Mouse (Mus musculus) frontal cortex, adult (tissue): ENCODE measurements around the gene Afg1l.

Experiments used
- ATAC-seq: cut with Nextera tagmentation; 2 replicates; pipeline ENCODE4 v1.9.2; 2017; ENCODE audit warnings: mild to moderate bottlenecking, moderate library complexity, mixed read lengths; ENCODE audit not compliant: low TSS enrichment

Afg1l gene

DNA sequence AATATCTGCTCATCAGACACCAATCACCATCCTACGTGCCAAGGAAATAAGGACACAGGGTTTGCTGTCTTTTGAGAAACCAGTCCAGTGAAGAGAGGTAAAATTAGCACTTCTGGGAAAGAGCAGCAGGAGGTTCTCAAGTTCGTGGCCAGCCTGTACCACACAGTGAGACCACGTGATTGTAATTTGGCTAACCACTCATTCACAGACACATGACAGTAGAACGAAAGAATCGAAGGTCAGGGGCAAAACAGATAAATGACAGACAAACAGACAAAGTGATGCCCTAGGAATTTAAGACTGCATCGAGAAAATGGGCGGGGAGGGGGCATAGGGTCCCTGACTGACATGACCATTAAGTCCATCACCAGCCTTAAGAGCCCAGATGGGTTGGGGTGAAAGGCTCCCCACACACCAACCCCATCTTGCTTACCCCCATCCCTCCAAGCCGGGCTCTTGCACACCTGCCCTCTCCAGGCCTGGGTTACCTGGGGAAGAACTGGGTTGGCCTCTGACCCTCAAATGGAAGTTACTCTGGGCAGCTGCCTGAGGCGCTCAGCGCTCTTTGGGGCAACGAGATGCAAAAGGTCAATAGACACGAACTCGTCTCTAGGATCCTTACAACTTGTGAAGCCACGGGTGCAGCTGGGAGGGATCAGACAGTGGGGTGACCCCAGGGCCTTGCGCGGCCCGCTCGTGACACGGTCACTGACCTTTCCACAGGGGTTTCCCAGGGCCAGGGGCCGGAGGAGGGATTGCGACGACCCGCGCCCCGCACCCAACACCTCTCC, 620 bp downstream of the Afg1l start:
- peak; percentile 8; the same call in 1 of the 2 replicates for ATAC-seq

DNA sequence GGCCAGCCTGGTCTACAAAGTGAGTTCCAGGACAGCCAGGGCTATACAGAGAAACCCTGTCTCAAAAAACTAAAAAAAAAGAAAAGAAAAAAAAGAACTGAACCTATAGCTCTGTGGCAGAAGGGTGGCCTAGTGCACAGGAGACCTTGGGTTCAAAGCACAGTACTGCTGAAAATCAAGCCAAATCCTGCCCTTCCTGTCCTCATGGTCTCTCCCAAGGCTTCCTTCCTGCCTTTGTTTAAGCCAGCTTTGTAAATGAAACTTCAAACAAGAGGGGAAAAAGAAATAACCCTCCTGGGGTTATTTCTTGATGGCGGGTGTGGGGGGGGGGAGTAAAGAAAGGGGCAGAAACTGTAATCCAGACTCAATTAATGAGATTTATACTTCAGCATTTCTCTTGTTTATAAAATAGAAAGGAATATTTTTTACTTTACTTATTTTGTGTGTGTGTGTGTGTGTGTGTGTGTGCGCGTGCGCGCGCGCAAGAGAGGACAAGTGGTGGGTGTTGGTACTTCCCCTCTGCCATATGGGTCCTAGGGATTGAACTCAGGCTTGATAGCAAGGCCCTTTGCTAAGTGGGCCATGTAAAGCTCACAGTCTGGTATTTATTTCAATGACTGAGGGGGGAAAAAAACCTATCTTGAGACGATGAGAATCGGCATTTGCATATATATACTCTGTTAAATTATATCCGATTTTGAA, 1.4 kb downstream of the Afg1l start:
- no peak for ATAC-seq

DNA sequence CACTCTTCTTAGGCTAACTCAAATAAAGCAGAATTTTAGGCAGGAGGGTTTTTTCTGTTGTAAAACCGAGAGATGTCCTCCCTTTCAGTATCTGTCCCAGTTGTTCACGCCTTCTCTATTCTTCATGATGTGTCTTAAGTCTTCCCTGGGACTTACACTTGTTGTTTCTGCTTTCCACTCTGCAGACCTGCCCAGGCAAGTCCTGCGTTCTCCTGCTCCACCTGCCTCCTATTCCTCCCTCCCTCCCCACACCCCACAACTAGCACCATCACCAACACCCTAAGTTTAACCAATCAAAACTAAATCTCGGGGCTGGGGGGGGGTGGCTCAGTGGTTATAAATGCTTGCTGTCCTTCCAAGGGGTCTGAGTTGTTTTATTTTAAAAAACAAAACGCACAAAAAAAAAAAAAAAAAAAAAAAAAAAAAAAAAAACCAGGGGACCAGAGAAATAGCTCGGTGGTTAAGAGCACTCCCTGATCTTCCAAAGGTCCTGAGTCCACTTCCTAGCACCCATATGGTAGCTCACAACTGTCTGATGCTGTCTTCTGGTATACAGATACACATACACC, 3.3 kb downstream of the Afg1l start:
- ATAC-seq = no peak

DNA sequence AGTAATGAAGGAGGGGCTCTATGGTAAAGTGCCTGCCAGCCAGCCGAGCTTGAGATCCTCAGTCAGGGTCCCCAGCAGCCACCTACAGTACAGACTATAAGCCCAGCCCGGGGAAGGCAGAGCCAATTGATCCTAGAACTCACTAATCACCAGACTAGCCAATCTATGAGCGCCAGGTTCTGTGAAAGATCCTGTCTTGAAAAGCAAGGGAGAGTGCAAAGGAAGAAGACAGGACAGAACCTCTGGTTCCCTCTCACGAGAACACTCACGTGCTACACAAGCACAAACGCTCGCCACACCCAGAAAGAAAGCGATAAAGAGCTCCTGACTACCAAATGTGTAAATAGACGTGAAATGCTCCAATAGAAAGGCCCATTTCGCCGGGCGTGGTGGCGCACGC, 13.6 kb downstream of the Afg1l start:
- ATAC-seq = no peak

DNA sequence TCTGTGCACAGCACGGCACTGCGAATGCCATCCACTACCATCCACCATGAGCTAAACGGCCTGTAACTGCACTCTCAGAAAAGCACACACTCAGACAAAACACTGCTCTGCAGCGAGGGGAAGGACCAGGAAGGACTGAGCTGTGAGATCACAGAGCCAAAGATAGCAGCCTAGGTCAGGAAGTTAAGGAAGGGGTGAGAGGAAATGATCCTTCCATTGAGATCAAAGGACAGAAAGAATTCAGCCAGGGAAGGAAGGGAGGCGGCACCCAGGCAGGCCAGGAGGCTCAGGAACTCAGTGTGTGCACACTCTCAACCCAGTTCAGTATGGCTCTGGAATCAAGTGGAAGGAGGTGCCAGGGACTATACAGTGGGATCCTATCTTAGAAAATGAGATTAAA, 14.1 kb downstream of the Afg1l start:
- ATAC-seq = no peak

DNA sequence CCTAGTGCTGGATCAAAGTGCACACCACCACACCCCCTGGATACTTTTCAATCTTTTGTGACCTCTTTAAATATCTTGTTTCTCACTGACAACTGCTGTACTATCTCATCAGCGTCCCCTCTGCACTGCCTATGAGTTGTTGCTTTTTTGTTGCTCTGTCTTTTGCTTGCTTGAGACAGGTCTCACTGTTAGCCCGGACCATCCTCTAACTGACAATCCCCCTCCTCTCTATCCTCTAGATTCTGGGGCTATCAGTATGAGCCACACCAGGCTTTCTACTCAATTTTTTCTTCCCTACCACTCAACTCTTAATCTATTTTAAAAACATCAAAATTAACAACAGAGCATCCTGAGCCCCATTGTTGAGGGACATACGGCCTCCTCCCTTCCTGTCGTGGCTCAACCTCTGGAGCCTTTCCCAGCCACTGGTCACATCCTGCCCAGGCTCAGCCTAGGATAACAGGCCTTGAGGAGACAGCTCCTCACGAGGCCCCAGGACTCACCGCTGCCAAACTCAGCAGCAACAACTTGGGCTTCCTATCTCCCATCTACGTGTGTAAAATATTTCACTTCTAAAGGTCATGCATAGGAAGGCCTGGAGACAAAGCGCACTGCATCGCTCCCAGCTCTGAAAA, 20.7 kb downstream of the Afg1l start:
- no peak for ATAC-seq

DNA sequence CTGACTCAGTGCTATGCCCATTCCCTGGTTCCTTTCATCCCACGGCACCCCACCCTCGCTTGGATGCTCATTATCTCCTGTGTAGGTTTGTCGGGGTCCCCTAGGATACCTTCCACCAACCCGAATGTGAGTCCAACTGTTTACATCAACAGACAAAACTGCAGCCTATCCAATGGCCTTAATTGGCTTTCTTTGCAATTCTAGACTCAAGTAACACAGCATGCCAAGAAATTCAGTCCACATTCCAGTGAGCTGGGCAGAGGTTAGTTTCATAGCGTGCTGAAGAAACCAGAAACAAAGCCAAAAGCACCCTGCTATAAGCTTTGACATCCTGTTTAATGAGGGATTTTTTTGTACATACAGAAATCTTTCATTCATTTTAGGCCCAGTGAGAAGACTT, 22.4 kb downstream of the Afg1l start:
- ATAC-seq = no peak

DNA sequence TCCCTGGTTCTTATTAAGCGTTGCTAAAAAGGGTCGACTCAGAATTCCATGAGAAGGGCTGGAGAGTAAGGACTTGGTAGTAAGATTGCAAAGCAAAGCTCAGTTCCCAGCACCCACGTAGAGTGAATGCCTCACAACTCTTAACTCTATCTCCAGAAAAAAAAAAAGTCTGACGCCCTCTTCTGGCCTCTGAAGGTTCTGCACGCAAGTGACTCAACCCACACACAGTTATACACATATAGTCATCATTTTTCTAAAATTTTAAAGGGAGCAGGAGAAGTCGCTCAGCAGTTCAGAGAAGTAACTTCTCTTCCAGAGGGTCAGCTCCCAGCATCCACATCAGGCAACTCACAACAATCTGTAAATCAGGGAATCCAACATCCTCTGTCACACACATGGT, 23.7 kb downstream of the Afg1l start:
- no peak for ATAC-seq

DNA sequence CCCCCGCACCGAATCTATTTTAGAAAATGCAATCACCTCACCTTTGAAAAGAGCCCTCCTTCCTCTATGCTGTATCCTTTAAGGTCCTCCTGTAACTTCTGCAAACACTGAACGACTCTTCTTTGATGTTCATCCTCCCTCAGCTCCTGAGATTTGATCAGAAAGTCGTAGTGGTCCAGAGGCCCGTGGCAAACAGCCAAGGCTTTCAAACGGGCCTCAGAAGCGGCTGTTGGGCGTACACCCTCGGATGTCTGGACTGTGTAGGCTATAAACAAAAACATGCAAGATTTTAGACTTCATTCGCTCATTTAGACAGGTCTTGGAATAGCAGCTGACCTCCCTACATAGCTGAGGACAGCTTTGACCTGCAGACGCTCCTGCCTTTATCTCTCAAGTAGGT, 24.1 kb downstream of the Afg1l start:
- no peak for ATAC-seq

DNA sequence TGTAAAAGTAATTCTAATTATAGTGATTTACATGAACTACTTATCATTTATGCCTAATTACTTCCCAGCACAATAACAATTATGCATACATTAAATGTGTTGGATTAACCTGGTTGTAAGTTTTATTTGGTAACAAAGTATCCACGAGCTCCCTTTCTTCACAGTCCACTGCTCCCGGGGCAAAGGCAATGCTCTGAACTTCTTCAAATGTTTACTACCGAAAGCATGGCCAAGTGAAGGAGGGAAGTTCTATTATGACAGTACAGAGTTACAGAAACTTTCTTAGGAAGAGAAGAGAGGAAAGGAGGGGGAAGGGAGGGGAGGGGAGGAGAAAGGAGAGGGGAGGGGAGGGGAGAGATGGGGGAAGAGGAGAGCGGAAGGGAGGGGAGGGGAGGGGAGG, 28.7 kb downstream of the Afg1l start:
- no peak for ATAC-seq

DNA sequence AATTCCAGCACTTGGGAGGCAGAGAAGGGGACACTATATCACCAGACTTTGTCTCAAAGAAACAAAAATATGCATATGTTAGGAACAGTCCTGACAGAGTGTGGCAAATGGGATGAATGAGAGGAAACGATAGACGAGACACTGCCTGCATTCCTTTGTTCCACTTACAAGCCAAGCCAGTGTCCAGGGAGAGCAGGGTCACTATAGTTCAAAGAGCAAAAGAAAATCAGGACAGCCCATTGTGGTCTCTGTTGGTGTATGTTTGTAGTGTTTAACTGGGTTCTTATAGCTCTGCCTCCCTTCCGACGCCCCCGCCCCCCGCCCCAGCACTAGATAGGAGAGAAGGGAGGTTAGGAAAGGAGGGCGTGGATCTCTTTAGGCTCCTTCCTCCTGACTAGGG, 30.0 kb downstream of the Afg1l start:
- ATAC-seq = no peak

DNA sequence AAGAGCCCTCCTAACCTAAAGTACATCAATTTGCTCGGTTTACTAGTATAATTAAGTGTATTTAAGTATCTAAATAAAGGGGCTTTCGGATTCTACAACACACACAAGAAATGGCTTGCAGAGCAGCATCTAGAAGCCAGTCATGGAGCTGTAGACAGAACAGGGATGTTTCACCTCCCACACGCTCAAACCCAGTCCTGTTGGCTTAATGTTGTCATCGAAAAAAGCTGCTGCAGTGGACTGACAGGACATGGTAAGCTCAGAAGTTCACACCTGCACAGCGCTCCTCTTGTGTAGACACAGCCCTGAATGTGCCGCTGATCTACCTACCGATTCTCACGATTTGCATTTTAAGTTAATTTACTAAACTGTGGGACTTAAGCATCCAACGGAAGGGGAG, 32.2 kb downstream of the Afg1l start:
- peak; percentile 89 for ATAC-seq

DNA sequence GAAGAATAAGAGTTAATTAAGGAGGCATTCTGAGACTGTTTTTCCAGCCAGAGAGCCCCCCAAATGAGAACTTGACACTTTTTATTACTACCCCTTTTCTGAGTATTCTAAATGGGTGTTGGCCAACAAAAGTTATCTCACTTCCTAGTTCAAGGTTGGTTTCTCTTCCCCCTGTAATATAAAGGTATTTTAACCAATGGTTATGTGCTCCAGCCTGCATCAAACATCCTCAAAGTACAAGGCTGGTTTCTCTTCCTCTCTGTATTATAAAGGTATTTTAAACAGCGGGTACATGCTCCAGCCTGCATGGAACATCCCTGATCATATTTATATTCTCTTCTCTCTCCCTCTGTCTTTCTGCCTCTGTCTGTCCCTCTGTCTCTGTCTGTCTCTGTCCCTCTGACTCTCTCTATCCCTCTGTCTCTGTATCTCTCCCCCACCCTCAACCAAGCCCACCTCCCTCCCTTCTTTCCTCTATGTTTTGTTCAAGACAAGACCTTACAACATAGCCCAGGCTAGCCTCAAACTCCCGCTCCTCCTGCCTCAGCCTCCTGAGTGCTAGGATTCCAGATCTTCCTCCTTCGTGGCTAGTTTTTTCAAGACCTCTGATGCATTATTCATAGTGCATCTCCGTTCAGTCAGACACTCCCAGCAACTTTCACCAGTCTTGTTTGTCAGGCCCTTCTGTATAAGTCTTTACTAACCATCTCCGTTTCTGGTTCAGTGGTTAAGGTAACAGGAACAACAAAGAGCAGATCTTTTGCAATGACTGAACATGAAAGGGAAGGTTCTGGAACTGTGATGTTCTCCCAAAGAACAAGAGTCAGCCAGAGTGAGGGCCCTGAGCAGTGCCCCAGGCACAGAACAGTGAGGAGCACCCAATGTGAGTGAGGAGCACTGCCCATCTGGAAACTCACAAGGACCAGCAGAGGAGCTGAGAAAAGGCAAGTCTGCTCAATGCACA, 41.2 kb downstream of the Afg1l start:
- no peak for ATAC-seq

DNA sequence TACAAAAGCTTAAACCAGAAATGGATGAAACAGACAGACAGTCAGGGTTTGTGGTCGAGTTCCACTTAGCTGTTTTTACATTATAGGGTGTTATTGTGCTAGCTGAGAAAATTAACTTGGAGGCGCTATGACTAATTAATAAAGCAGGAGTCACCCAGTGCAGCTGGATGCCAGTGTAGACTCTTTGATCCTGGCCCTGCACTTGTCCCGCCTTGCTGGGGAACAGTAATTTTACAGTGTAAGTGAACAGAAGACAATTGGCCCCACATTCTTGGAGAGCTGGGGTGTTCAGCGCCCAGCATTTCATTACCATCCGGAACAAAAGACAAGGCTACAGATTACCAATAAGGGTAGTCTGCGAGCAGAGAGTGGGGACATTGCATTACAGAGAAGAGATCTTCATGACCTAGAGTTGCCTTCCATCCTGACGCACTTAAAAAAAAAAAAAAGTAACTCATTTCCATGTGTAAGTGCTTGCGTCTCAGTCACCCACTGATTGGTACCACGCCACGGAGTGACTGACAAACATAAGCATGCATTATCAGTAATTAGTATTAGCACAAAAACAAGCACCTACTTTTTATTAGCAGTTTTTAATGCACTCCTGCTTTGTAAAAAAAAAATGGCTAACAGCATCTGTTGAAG, 60.7 kb downstream of the Afg1l start:
- ATAC-seq = 0 out of 2 replicates have a peak, but pooled peaks have one; percentile 23

DNA sequence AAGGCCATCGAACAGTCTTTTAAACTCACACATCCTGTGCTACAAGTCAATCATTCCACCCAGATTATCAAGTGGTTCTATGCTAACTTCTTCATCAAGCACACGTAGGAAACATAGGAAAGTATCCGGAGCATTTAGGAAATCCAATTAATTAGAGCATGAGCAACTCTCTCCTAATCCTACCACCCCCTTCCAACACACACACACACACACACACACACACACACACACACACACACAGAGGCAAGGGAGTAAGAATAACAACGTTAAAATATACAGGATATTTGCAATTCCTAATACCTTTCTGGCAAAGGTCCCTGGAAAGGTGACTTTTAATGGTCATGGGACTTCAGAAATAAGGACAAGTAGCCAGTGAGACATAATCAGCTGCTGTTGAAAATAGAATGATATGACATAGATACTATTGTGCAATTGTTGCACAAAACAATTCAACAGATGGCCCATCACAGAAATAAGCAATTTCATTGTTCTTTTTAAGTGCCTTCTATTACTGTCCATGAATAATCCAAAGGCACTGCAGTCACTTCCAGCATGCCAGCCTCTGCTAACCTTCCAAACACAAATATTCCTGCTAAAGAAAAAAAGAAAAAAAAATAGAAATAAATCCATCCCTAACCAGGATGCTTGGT, 62.4 kb downstream of the Afg1l start:
- no peak for ATAC-seq

DNA sequence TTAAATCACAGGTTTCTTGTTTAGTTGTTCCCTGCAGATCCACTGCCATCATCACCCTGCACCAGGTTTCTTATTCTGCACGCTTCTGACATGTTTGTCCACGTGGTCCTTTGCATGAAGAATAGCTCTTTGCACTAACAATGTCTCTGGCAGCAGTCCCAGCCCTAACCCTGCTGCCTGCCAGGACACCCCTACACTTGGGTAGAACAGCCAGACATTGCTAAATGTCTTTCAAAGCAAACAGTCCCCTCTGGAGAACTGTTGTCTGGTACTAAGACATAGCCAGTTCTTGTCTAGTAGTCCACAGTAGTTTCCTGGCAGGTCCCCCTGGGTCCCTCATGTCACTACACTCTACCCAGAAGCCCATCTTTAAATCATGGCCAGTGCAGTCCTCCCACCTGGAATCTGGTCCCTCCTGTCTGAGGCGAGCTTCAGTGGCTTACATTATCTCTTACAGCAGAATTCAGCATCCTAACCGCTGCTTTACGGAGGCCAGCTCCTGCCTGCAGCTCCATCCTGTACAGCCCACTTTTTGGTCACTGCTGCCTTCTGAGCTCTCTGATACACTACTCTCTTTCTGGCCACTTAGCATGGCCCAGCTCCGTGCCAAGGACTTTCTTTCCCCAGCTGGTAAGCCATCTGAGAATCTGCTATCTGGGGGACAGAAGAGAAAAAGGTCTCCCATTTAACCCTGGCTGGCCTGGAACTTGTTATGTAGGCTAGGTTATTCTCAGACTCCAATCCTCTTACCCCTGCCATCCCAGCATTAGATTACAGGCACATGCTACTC, 67.4 kb downstream of the Afg1l start:
- ATAC-seq = peak; percentile 16; the same call in 1 of the 2 replicates

DNA sequence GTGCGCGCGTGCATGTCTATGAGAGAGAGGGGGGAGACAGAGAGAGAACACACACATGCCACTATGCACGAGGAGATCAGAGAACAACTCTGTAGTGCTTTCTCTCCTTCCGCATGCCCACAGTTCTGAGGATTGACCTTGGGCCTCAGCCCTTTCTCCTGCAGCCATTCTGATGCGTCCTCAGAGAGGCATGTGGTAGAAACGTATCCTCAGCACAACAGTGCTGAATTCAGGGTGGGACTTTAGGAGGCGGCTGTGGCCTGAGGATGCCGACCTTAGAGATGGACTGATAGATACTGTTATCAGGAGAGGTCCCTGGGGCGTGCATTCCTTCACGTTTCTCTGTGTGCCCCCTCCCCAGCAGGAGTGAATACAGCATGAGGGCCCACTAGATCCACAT, 87.9 kb downstream of the Afg1l start:
- no peak for ATAC-seq

DNA sequence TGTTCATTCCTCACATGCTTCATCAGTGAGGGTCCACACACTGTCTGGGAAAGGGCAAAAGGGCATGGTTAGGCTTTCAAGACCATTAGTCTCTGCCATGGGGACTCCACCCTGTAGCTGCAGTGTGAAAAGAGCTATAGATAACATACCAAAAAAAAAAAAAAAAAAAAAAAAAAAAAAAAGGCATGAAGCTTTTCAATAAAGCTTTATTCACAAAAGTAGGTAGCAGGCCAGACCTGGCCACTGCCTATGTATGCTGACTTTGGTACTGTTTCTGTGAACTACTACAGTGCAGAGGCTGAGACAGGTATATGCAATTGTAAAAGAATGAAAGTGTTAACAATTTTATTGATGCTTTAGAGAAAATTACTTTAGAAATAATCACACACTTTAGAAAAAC, 90.2 kb downstream of the Afg1l start:
- no peak for ATAC-seq

DNA sequence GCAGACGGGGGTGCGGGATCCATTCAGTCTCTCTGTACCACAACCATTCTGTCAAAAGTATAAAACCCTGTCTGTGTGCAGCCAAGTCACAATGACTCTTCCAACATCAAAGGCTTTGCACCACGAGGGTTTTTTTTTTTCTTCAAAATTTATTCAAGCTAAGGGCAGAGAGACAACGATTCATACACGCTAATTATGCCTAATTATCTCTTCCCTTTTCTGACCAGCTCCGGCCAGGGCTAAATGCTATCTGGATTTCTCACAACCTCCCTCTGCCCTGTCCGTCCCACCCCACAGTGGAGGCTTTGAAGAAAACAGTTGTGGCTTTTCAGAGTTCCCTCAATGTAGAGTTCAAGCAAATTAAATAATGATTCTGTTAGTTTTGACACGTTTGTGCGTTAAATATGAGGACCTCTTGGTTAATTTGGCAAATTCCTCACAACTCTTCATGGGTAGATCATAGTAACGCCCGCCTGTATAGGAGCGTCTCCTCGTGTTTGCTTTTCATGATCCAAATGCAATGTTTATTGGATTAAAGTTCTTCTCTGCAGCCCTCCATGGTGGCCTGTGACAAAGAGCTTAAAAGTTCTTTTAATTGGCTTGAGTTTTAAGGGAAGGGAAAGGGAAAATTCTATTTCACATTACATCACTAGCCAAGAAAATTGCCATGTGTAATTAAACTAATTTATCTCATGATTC, 93.3 kb downstream of the Afg1l start:
- no peak for ATAC-seq
